19 mouse cellular contexts compared by ENCODE assay signal in genomic region chr2:53200164-53200885, GRCm38 (mm10). TPM values are rescaled to one million over a fixed set of nuclear protein-coding genes. Genes with fewer than 3 reads are reported as not detected.
DNase-seq lines count a peak whose midpoint lies in the region; ATAC-seq lines count a peak whose summit lies in the region.
"Had no signal": no experiment of that assay in that cellular context is flagged by ENCODE, and none has a peak within 500 bp of the region (broad histone marks: within the 10 kb centered on the region; RNA-seq: fewer than 3 reads in every experiment).

No protein-coding gene starts in this region.

- H3K4me1 ChIP-seq in heart, embryonic 13.5 days: peaks cover 15% of the 10 kb centered on the region
- H3K4me1 ChIP-seq: embryonic facial prominence, embryonic 13.5 days; forebrain, embryonic 12.5 days; hindbrain, embryonic 10.5 days; limb, embryonic 10.5 days; midbrain, embryonic 10.5 days had no signal

- 74% methylated on average over 4 of the region's 4 CpGs for WGBS in heart, embryonic 13.5 days

- no peak overlapping the region for H3K4me3 ChIP-seq in heart, embryonic 13.5 days
- H3K4me3 ChIP-seq: embryonic facial prominence, embryonic 13.5 days; forebrain, embryonic 12.5 days; heart, adult 2 months; hindbrain, embryonic 10.5 days; limb, embryonic 10.5 days; midbrain, embryonic 10.5 days had no signal

- H3K27me3 ChIP-seq in heart, embryonic 13.5 days (replicated peaks): no peaks in the 10 kb centered on the region
- H3K27me3 ChIP-seq: embryonic facial prominence, embryonic 13.5 days; forebrain, embryonic 12.5 days had no signal

- H3K9me3 ChIP-seq in heart, embryonic 13.5 days: no peaks in the 10 kb centered on the region
- H3K9me3 ChIP-seq: embryonic facial prominence, embryonic 13.5 days; forebrain, embryonic 12.5 days; hindbrain, embryonic 10.5 days; limb, embryonic 10.5 days had no signal

- no peak for ATAC-seq in heart, embryonic 13.5 days (ENCODE audit: extremely low read depth, insufficient number of reproducible peaks, low FRiP score, low TSS enrichment)
- ATAC-seq in hematopoietic stem cell, adult 5-6 weeks (replicated peaks in 1 of 2; ENCODE audit: insufficient read depth in 1 of 2, low FRiP score in 2 of 2, low TSS enrichment in 1 of 2, low read depth in 1 of 2, poor library complexity in 2 of 2, severe bottlenecking in 2 of 2): peak; percentile 42 to 76; a peak in 2 of 4 replicates

- no peak overlapping the region for H3K9ac ChIP-seq in heart, embryonic 13.5 days
- H3K9ac ChIP-seq: embryonic facial prominence, embryonic 13.5 days; forebrain, embryonic 12.5 days; liver, embryonic 14.5 days had no signal

- peak overlapping the region; percentile 54 for H3K27ac ChIP-seq in heart, embryonic 13.5 days (replicated peaks)
- H3K27ac ChIP-seq: embryonic facial prominence, embryonic 13.5 days; forebrain, embryonic 12.5 days; heart, adult 2 months; hindbrain, embryonic 10.5 days; limb, embryonic 10.5 days; liver, embryonic 14.5 days; midbrain, embryonic 10.5 days had no signal

- intact Hi-C loops in left cerebral cortex, postnatal 4 days (cut with DNase I): loop anchor here (10.0 kb wide), 1 partner anchor 1834 kb away; no protein-coding TSS in a partner anchor

- DNase-seq in heart, postnatal 4 days: no peak
- peak; percentile 71 for DNase-seq in 3T3-L1 (ENCODE audit: low read depth, low spot score)
- peak; percentile 59 for DNase-seq in adrenal gland, postnatal 10 days
- DNase-seq in layer of hippocampus, postnatal 10 days (ENCODE audit: low spot score in 2 of 2): no peak
- no peak for DNase-seq in left cerebral cortex, postnatal 4 days
- DNase-seq in yolk sac, embryonic 10.5 days (ENCODE audit: low spot score): no peak
- DNase-seq: cerebellum, postnatal 36 days; heart, adult 2 months; kidney, postnatal 10 days; layer of hippocampus, adult 9-11 months; thymus, postnatal 4 days had no signal

- H3K4me2 ChIP-seq in heart, embryonic 13.5 days: peak overlapping the region; percentile 42
- H3K4me2 ChIP-seq: embryonic facial prominence, embryonic 13.5 days; forebrain, embryonic 12.5 days had no signal

- H3K36me3 ChIP-seq in heart, embryonic 13.5 days: peaks cover 42% of the 10 kb centered on the region

RNA-seq across cellular contexts. Expression of gene Arl6ip6, which starts 8.8 kb away (rescaled TPM):
- 32.6 and 33.5 TPM in 2 replicates for polyA plus RNA-seq in heart, embryonic 13.5 days (2015; fragmentation: Nextera tagmentation; extraction: Ambion mirVana)
- 10 to 100 TPM; 23.3 to 24.3 TPM for total RNA-seq in heart, postnatal 4 days (2021)
- 10 to 100 TPM; 30.3 to 35.1 TPM for total RNA-seq in adrenal gland, postnatal 10 days (2021)
- total RNA-seq in hematopoietic stem cell, adult 5-6 weeks (2017): 24.2 and 50.1 TPM in 2 replicates
- 10 to 100 TPM; 13.5 to 15.1 TPM for total RNA-seq in layer of hippocampus, postnatal 10 days (2021)
- total RNA-seq in left cerebral cortex, postnatal 4 days (2021): 10 to 100 TPM; 16.4 to 17.6 TPM

RNA-seq across cellular contexts. Expression of gene Prpf40a, which starts 9.2 kb away (rescaled TPM):
- polyA plus RNA-seq in heart, embryonic 13.5 days (2015; fragmentation: Nextera tagmentation; extraction: Ambion mirVana): 84.3 and 93.7 TPM in 2 replicates
- 10 to 100 TPM; 56.8 to 57.1 TPM for total RNA-seq in heart, postnatal 4 days (2021)
- 10 to 100 TPM; 67.2 to 67.8 TPM for total RNA-seq in adrenal gland, postnatal 10 days (2021)
- 169 and 192 TPM in 2 replicates for total RNA-seq in hematopoietic stem cell, adult 5-6 weeks (2017)
- total RNA-seq in layer of hippocampus, postnatal 10 days (2021): 10 to 100 TPM; 59.2 to 64.9 TPM
- total RNA-seq in left cerebral cortex, postnatal 4 days (2021): 10 to 100 TPM; 72.2 to 75.9 TPM

Comparison
In these comparisons a context has a peak if more than half of its experiments do, and no peak if none do; other contexts are left out.
1. DNase-seq: peak in 3T3-L1 (single experiment) and adrenal gland, postnatal 10 days (single experiment); none in heart, postnatal 4 days (single experiment), layer of hippocampus, postnatal 10 days (0 of 2), left cerebral cortex, postnatal 4 days (single experiment) and yolk sac, embryonic 10.5 days (single experiment).